Mouse (Mus musculus): Measurements from ENCODE around the gene Myo3b. TPM values are rescaled to one million over a fixed set of nuclear protein-coding genes. Genes with fewer than 3 reads are reported as not detected.

The Myo3b gene
- polyA plus RNA-seq, 1 experiment from 2014 or later = not detected

DNA sequence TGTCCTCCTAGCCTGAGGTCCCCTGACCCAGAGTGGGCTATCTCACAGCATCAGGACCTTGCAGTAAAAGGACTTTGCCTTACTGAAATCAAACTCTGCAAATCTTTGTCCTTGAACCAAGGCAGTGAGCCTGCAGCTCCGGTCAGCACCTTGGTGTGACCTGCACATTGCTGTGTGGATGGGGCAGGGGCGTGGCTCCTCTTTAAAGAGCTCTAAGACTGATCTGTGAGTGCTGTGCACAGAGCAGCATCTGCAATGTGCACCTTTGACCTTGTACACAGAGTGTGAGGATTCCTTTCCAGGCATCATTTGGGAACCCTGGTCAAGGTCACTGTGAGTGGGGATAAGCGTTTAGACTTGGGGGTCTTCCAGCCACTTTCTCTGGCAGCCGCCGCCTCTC lies 55.5 kb downstream of the Myo3b start:
- WGBS (ENCODE audit: missing documents) = 86% methylated on average over 5 of the region's 5 CpGs
- no peak overlapping the region for H3K4me3 ChIP-seq (ENCODE audit: inconsistent target)
- no peak overlapping the region for H3K27ac ChIP-seq
- no peaks in the 10 kb centered on the region for H3K36me3 ChIP-seq (ENCODE audit: inconsistent target)
- H3K79me2 ChIP-seq (ENCODE audit: inconsistent target) = no peaks in the 10 kb centered on the region

DNA sequence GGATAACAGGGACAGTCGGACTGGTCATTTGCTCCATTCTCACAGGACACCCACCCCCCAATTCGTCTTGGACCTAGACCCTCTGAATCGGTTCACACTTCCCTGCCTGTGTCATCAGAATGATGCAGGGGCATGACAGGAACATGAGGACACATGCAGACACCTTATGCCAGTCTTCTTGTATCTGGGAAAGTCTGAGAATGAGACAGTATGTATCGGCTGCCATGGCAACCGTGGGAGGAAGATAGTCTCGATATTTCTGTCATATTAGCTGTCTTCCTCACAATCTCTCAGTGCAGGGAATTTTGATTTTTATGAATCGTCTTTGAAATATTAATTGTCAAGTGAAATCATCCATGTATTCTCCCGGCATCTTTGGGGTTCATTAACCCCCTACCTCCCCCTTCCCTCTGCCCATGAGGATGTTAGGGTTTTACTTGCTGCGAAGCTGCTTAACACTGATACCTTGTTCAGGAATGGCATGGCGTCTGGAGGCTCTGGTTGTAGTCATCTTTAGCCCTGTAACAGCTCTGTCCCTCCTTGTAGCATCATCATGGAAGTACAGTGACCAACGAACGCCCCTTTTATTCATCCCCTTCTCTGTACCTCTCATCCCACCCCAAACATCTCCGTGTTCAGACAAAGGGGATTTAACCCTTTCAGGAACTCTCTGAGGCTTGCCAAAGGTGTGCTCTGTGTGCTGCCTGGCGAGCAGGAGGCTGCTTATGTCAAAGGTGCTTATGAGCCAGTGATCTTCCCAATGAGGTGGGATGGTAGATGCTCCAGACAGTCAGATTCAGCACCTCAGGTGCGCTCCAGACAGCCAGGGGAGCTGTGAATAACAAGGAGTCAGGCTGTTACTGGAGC lies 58.5 kb downstream of the Myo3b start:
- Histone ChIP-seq H3K36me3 (ENCODE audit: inconsistent target) (no peaks in the 10 kb centered on the region), H3K27ac (no peak overlapping the region), H3K4me3 (ENCODE audit: inconsistent target) (no peak overlapping the region), H3K79me2 (ENCODE audit: inconsistent target) (no peaks in the 10 kb centered on the region)
- WGBS (ENCODE audit: missing documents) = 90% methylated on average over 15 of the region's 15 CpGs

DNA sequence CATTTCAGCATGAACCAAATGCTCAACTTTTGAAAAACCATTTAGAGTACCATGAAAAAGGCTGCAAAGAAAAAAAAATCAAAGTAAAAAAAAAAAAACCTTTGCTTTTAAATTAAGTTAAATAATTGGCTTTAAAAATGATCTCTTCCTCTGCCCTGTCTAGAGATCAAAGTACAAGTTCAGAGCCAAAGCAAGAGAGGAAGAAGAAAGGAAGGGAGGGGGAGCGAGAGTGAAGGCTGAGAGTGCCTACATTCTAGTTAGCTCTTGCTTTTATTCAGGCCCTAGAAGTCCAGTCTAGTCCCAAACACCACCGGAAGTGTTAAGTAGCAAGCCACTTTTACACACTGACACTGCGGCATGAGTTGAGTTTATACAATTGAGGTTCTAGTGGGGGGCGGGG lies 60.5 kb downstream of the Myo3b start:
- Histone ChIP-seq H3K4me3 (ENCODE audit: inconsistent target) (no peak overlapping the region), H3K36me3 (ENCODE audit: inconsistent target) (no peaks in the 10 kb centered on the region), H3K27ac (no peak overlapping the region), H3K79me2 (ENCODE audit: inconsistent target) (no peaks in the 10 kb centered on the region)
- WGBS (ENCODE audit: missing documents) = 85% methylated on average over 4 of the region's 4 CpGs

DNA sequence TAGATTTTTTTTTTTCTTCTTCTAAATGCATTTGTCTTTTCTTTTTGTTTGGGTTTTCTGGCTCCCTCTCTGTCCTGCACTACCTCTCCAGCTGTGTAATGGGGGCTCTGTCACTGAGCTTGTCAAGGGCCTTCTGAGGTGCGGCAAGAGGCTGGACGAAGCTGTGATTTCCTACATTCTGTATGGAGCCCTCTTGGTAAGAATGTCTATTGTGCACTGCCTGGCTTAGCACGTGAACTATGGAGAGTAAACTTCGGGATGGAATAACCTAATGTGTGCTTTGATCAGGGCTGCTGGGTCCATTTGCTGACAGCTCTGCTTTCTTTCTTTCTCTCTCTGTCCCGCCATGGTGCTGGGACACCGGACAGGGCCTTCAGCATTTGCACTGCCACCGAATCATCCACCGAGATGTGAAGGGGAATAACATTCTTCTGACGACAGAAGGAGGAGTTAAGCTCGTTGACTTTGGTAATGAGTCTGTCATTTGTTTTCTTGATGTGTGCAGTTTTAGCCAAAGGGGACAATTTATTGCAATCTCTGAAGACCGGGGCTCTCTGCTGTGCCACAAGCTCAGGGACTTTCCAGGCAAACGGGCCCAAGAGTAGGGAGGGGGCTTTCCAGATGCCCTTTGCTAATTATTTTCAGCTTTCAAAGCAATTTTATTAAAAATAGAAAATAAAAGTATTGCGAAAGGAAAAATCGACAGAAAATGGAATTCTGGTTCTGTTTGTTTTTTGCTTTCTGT lies 66.5 kb downstream of the Myo3b start:
- H3K4me3 ChIP-seq (ENCODE audit: inconsistent target) = no peak overlapping the region
- no peaks in the 10 kb centered on the region for H3K36me3 ChIP-seq (ENCODE audit: inconsistent target)
- no peaks in the 10 kb centered on the region for H3K79me2 ChIP-seq (ENCODE audit: inconsistent target)
- H3K27ac ChIP-seq = no peak overlapping the region
- 82% methylated on average over 10 of the region's 14 CpGs for WGBS (ENCODE audit: missing documents)

DNA sequence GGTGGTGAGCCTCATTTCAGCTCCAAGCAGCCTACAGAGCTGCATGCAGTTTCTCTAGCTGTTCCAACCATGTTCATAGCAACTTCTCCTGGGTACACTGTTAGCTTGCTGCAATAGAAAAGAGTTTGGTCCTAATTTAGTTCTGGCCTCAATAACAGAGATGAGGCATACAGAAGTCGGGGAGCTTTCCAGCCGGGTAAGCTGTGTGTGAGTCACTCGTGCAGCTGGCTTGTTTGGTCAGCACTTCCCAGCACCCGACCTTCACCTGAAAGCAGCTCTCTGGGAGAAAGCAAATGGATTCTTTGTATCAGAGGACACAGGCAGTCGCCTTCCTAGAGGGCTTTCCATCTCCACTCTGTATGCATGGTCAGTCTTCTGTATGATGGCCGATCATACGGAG lies 70.1 kb downstream of the Myo3b start:
- WGBS (ENCODE audit: missing documents) = 60% methylated on average over 7 of the region's 7 CpGs
- Histone ChIP-seq H3K27ac (no peak overlapping the region), H3K79me2 (ENCODE audit: inconsistent target) (no peaks in the 10 kb centered on the region), H3K4me3 (ENCODE audit: inconsistent target) (no peak overlapping the region), H3K36me3 (ENCODE audit: inconsistent target) (no peaks in the 10 kb centered on the region)

DNA sequence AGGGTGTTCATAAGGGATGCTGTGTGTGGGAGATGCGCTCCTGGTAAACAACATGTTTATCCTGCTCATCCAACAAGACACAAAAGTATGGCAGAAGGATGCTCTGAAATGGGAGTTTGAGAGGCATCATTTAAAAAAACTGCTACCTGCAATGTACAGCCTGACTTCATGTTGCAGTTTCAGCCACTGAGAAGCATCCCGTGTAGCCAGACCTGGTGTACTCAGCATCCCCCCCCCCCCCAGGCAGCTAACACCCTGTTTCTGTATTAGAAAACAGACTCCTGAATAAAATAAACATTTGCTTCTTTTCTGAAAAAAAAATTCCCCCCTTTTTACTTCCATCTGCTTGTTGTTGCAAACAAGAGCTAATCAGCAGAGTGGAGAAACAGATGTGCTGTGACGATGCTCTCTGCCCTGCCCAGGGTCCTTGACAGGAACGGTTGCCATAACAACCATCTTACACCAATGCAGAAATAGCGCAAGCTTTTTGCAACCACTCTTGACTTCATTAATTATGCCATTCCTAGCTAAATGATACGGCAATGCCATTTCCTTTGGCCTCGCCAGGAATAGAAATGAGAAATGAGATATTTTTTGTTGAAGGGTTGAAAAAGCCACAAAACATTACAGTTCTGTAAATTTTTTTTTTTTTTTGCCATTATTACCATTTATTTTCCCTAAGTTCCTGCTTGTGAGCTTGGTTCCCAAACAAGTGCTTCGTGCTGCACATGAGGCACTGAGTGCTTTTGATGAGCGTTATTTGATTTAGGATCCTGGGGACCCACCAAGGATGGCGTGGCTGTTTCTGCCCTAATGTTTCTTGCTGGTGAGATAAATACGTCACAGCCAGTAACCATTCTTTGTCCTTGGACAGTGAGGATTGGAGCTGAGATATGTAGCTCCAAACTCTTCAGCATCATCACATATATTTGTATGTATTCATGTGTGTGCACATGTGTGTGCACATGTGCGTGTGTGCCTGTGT lies 75.2 kb downstream of the Myo3b start:
- Histone ChIP-seq H3K36me3 (ENCODE audit: inconsistent target) (no peaks in the 10 kb centered on the region), H3K27ac (no peak overlapping the region), H3K4me3 (ENCODE audit: inconsistent target) (no peak overlapping the region), H3K79me2 (ENCODE audit: inconsistent target) (no peaks in the 10 kb centered on the region)
- 57% methylated on average over 12 of the region's 12 CpGs for WGBS (ENCODE audit: missing documents)

DNA sequence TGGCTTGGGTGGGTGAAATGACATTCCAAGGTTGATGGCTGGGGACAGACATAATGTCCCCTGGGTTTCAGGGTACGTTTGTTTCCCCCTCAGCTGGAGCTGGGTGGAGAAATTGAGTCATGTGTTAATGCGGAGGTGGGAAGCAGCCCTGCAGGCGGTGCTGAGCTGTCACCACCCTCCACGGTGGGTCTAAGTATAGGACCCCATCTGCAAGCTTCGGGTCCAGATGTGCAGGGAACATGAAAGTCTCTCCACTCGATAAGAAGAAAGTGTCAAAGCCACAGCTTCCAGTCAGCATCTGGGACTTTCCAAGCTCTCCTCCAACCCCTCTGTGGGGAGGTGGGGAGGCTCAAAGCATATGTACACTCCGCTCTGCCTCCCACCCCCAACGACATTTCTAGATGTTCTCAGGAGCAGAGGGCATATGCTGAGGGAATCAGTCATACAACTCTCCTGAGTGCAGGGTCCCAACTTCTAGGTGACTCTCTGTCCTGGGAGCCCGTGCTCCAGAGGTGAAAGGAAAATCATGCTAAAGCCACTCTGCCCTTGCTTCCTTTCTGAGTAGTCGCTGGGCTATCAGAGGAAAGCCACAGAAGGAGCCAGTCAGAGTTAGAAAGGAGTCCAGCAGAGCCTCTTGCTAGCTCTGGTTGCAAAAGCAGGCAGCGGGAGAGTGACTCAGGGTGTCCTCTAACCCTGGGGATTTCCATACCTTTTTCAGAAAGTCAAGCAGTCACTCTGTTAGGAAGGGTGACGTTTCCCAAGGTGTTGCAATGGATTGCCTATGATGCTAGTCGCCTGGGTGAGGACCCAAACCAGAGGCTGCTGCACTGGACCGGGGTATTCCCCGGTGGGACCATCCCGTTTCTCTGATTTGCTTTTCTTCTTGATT lies 79.7 kb downstream of the Myo3b start:
- Histone ChIP-seq H3K27ac (no peak overlapping the region), H3K79me2 (ENCODE audit: inconsistent target) (no peaks in the 10 kb centered on the region), H3K36me3 (ENCODE audit: inconsistent target) (no peaks in the 10 kb centered on the region), H3K4me3 (ENCODE audit: inconsistent target) (no peak overlapping the region)
- WGBS (ENCODE audit: missing documents) = 56% methylated on average over 16 of the region's 16 CpGs

DNA sequence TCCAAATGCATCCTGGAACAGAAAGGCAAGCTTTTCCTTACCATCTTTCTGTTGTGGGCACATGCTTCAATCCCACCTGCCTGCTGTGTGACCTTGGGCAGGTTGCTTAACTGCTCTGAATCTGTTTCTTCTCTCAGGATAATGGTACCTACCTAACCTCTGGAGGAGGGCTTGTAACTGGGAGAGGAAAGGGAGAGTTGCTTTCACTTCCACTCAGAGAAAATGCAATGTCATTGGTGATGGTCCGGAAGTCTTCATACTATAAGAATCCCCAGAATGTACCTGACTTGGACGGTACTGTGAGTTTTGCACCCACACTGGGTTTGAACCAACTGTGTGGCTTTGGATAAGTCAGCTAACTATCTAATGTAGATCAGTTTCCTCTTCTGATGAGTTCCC lies 80.3 kb downstream of the Myo3b start:
- WGBS (ENCODE audit: missing documents) = 54% methylated on average over 2 of the region's 2 CpGs

DNA sequence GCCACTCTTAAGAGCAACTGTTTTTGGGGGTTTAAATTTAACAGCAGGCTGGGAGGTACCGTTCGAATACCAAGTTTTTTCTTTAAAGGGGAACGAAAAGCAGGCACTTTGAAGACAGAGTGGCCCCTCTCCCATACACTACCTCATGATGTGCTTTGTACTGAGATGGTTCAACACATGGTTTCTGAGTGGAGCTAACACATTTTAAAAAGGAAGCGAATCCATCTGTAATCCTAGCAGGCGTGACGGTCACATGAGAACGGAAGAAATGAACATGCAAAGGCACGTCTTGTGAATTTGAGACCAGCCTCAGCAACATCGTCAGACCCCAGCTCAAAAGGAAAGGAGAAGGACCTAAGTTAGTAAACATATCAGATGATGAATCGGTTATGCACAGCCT lies 87.4 kb downstream of the Myo3b start:
- H3K4me3 ChIP-seq (ENCODE audit: inconsistent target) = no peak overlapping the region
- no peaks in the 10 kb centered on the region for H3K79me2 ChIP-seq (ENCODE audit: inconsistent target)
- 65% methylated on average over 10 of the region's 10 CpGs for WGBS (ENCODE audit: missing documents)
- H3K27ac ChIP-seq = no peak overlapping the region
- no peaks in the 10 kb centered on the region for H3K36me3 ChIP-seq (ENCODE audit: inconsistent target)

More for the DNA sequence above, 80.3 kb downstream of the Myo3b start:
- Histone ChIP-seq H3K36me3 (ENCODE audit: inconsistent target) (no peaks in the 10 kb centered on the region), H3K79me2 (ENCODE audit: inconsistent target) (no peaks in the 10 kb centered on the region), H3K4me3 (ENCODE audit: inconsistent target) (no peak overlapping the region), H3K27ac (no peak overlapping the region)

DNA sequence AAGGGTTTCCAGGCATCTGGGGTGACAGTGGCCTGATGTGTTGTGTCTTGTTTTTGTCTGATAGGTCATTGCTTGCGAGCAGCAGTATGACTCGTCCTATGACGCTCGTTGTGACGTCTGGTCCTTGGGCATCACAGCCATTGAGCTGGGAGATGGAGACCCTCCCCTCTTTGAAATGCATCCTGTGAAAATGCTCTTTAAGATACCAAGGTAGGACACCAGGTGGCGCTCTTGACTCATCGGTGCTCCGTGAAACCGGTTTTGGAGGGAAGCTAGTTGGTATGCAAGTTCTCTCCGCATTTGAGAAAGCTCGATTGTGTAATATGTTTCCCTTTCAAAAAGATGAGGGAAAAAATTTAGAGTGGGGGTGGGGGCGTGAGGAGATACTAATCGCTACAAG lies 87.9 kb downstream of the Myo3b start:
- no peak overlapping the region for H3K4me3 ChIP-seq (ENCODE audit: inconsistent target)
- 3% methylated on average over 13 of the region's 13 CpGs for WGBS (ENCODE audit: missing documents)
- H3K27ac ChIP-seq = no peak overlapping the region
- no peaks in the 10 kb centered on the region for H3K36me3 ChIP-seq (ENCODE audit: inconsistent target)
- no peaks in the 10 kb centered on the region for H3K79me2 ChIP-seq (ENCODE audit: inconsistent target)

DNA sequence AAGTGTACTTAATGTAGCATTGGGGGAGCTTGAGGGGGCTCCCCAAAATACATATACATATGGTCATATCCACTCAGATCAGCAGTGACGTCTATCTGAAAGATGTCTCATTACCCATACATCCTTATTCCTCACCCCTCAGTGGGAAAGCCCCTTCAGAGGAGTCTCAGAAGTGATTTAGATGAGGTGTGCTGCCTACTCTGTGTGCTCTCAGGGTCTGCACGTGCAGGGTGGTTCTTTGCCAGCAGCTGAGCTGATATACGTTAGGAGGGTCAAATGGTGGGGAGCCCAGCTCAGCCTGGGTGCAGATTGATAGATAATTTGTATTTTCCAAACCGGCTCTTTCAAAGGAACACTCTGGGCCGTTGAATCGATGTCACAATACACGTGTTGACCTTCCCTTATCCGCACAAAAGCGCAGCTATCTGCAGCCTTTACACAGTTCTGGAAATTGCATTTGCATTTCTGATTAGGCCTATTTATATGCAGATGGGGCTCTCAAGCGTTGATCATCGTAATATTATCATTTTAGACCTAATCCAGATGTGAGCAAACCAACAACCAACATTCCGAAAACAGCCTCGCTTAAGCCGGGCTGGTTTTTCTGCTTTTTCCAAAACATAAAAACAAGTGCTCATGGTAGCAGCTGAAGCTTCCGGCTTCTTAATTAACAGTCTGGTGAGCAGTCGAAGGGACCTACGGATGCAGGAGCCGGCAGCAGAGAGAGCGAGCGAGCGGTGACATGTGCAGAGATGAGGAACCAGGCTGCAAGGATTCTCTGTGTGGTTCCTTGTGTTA lies 88.6 kb downstream of the Myo3b start:
- Histone ChIP-seq H3K4me3 (ENCODE audit: inconsistent target) (no peak overlapping the region), H3K27ac (no peak overlapping the region), H3K79me2 (ENCODE audit: inconsistent target) (no peaks in the 10 kb centered on the region), H3K36me3 (ENCODE audit: inconsistent target) (no peaks in the 10 kb centered on the region)
- 15% methylated on average over 21 of the region's 21 CpGs for WGBS (ENCODE audit: missing documents)

DNA sequence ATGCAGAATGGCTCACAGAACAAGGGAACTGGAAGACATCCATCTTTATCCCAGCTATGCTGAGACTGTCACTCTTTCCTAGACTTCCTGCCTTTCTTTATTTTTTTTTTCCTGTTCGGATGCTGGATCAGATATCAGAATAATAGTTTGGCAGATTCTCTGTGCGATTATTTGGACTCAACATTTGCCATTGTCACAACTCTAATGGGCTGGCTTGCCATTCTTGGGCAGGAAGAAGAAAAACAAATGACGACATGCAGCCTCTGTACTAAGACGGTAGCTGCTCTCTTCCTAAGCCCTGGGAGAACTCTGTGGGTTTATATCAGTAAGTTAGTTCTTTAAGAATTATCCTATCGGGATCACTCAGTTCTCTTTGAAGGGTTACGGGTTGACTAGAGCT lies 89.7 kb downstream of the Myo3b start:
- WGBS (ENCODE audit: missing documents) = 30% methylated on average over 6 of the region's 6 CpGs
- Histone ChIP-seq H3K4me3 (ENCODE audit: inconsistent target) (no peak overlapping the region), H3K36me3 (ENCODE audit: inconsistent target) (no peaks in the 10 kb centered on the region), H3K27ac (no peak overlapping the region), H3K79me2 (ENCODE audit: inconsistent target) (no peaks in the 10 kb centered on the region)

DNA sequence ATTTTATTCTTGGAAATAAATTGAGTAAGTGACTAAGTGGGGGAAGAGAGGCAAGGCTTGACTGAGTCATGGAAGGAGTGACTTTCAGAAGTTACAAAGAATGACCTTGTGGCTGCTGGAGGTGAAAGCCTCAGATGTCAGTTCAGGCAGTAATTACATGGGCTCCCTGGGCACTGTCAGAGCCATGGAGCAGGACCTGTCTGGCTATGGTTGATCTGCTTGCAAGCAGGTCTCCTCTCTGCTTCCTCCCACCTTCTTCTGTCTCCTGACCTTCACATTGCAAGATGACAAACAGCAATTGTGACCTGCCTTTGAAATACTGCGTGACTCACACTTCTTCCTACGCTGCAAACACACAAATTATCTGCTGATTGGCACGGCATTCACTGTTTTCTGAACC lies 90.6 kb downstream of the Myo3b start:
- H3K36me3 ChIP-seq (ENCODE audit: inconsistent target) = no peaks in the 10 kb centered on the region
- H3K4me3 ChIP-seq (ENCODE audit: inconsistent target) = no peak overlapping the region
- no peak overlapping the region for H3K27ac ChIP-seq
- 68% methylated on average over 3 of the region's 3 CpGs for WGBS (ENCODE audit: missing documents)
- no peaks in the 10 kb centered on the region for H3K79me2 ChIP-seq (ENCODE audit: inconsistent target)
